Mouse (Mus musculus) cerebellum, adult 2 months (tissue): ENCODE data around the gene Syne4.

ENCODE experiments used
- CTCF ChIP-seq: fragments of 200-500 bp; IDR thresholded peaks from 2 replicates; pipeline ENCODE4 v1.5.1; 2011; ENCODE audit warnings: low read depth, mild to moderate bottlenecking, control low read depth, low read length, moderate library complexity, borderline replicate concordance; ENCODE audit not compliant: insufficient read depth
- POLR2A ChIP-seq: fragments of 200-500 bp; IDR thresholded peaks from 2 replicates; pipeline ENCODE4 v1.6.1; 2011; ENCODE audit warnings: low read length, control low read depth, borderline replicate concordance; ENCODE audit not compliant: insufficient read depth

- no peak for TF ChIP-seq CTCF
- no peak for TF ChIP-seq POLR2A
Observed at GRCm38 (mm10) chr7:30367466-30367865, 52.9 kb downstream of the Syne4 start.
